Mouse (Mus musculus) C2C12 (cell line): ENCODE measurements around the gene Bckdhb. TPM values are rescaled to one million over a fixed set of nuclear protein-coding genes. Genes with fewer than 3 reads are reported as not detected.
"Not testable (repeated sequence)": the region's sequence is repeated elsewhere in the genome, so short reads cannot be mapped to it uniquely, and the experiment has no call there.

ENCODE experiments used
- H3K27me3 ChIP-seq: one replicate; pipeline ENCODE4 v1.6.1; 2011; ENCODE audit not compliant: control insufficient read depth, insufficient read depth, insufficient read length
- H3K36me3 ChIP-seq: one replicate; pipeline ENCODE4 v1.6.1; 2011; ENCODE audit not compliant: control insufficient read depth, insufficient read depth
- H3K4me3 ChIP-seq: one replicate; pipeline ENCODE4 v1.5.1; 2011; ENCODE audit warnings: mild to moderate bottlenecking, control low read depth; ENCODE audit not compliant: poor library complexity, insufficient read depth, severe bottlenecking
- H3K79me2 ChIP-seq: one replicate; pipeline ENCODE4 v1.6.1; 2011; ENCODE audit not compliant: control insufficient read depth, insufficient read depth
- H3K79me3 ChIP-seq: one replicate; pipeline ENCODE4 v1.6.1; 2011; ENCODE audit warnings: low read depth, control low read depth
- H3ac ChIP-seq: one replicate; pipeline ENCODE3; 2011; ENCODE audit warnings: low read depth; ENCODE audit not compliant: control insufficient read depth, insufficient read length
- CEBPB ChIP-seq: IDR thresholded peaks from one replicate; pipeline ENCODE4 v1.6.1; 2011; ENCODE audit warnings: low read depth, mild to moderate bottlenecking, control low read depth, moderate library complexity
- CTCF ChIP-seq: IDR thresholded peaks from one replicate; pipeline ENCODE4 v1.5.1; 2011; ENCODE audit not compliant: control insufficient read depth, insufficient read depth, insufficient read length
- FOSL1 ChIP-seq: IDR thresholded peaks from one replicate; pipeline ENCODE4 v1.8.0; 2011; ENCODE audit warnings: mild to moderate bottlenecking, low read length; ENCODE audit not compliant: poor library complexity, insufficient read depth, severe bottlenecking
- MAX ChIP-seq: IDR thresholded peaks from one replicate; pipeline ENCODE4 v1.6.1; 2011; ENCODE audit warnings: mild to moderate bottlenecking, control low read depth
- MYOD1 ChIP-seq: IDR thresholded peaks from one replicate; pipeline ENCODE4 v1.6.1; 2011; ENCODE audit warnings: low read depth; ENCODE audit not compliant: control insufficient read depth, insufficient read length
- MYOG ChIP-seq: IDR thresholded peaks from one replicate; pipeline ENCODE4 v1.6.1; 2011; ENCODE audit not compliant: control insufficient read depth, insufficient read length; ENCODE audit errors: extremely low read depth
- USF1 ChIP-seq: IDR thresholded peaks from one replicate; pipeline ENCODE4 v1.6.1; 2011; ENCODE audit warnings: low read depth, mild to moderate bottlenecking, control low read depth, moderate library complexity
- polyA plus RNA-seq: library from polyadenylated mRNA; unstranded; fragments of >200 nt; fragmentation: generic; extraction: Trizol; gene quantifications from one replicate; pipeline ENCODE4 v1.2.1, GENCODE M21; 2012; ENCODE audit warnings: missing spikeins

The Bckdhb gene
- polyA plus RNA-seq, 1 experiment, result 1.8 TPM

DNA sequence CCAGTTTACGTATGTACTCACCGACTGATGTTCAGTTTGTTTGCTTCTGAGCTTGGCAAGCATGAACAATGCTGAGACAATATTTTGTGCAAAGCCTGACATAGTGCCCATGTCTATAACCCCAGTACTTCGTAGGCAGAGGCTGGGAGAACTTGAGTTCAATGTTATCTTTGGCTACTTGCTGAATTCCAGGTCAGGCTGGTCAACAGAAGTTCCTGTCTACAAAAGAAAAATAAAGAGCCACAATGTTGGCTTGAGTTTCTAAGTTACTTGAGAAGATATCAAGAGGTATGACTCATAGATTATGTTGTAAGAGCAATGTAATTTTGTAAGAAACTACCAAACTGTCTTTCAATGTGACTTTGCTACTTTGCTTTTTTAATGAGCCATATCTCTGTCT lies 2.9 kb upstream of the Bckdhb start:
- Histone ChIP-seq H3ac (no peak overlapping the region), H3K79me2 (no peaks in the 10 kb centered on the region), H3K4me3 (no peak overlapping the region), H3K36me3 (no peaks in the 10 kb centered on the region), H3K27me3 (no peaks in the 10 kb centered on the region), H3K79me3 (no peaks in the 10 kb centered on the region)
- TF ChIP-seq MYOG (no peak), CEBPB (peak; percentile 33)

DNA sequence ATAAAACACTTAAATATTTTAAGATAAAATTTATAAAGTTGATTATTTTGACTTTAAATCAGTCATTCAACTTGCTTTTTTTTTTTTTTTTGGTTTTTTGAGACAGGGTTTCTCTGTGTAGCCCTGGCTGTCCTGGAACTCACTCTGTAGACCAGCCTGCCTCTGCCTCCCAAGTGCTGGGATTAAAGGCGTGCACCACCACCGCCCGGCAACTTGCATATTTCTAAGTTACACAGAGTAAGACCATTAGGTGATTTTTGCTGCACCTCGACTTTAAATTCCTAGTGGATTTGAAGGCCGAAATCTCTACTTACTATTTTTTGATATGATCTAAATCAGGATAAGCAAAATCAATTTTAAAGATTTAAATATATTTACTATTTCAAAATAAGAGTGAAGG lies 589 bp upstream of the Bckdhb start:
- H3K4me3 ChIP-seq, result no peak overlapping the region
- TF ChIP-seq FOSL1 (no peak), MYOG (no peak), USF1 (no peak), CTCF (no peak), MAX (no peak), CEBPB (no peak), MYOD1 (no peak)
- H3K27me3 ChIP-seq, result no peaks in the 10 kb centered on the region
- no peaks in the 10 kb centered on the region for H3K36me3 ChIP-seq
- H3ac ChIP-seq, result no peak overlapping the region
- H3K79me3 ChIP-seq, result no peaks in the 10 kb centered on the region
- no peaks in the 10 kb centered on the region for H3K79me2 ChIP-seq

DNA sequence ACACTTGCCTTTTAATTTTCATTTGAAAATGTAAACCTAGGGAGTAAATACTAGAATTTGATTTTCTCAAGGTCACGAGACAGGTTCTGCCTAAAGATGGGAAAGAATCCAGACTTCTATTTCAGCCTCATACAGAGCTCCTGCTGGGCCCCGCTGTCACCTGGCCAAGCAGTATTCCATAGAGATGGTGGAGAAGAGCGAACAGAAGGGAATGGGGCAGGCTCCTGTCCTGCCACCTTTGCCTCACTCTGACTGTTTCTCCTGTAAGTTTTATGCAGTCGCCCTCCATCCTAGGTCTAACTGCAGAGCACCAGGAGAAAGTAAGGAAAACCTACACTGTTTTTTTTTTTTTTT lies 720 bp downstream of the Bckdhb start:
- H3K27me3 ChIP-seq, result no peaks in the 10 kb centered on the region
- no peaks in the 10 kb centered on the region for H3K79me2 ChIP-seq
- H3ac ChIP-seq, result no peak overlapping the region
- H3K4me3 ChIP-seq, result no peak overlapping the region
- no peaks in the 10 kb centered on the region for H3K79me3 ChIP-seq
- no peak for TF ChIP-seq MYOG
- no peak for TF ChIP-seq FOSL1
- TF ChIP-seq CTCF, result no peak
- no peak for TF ChIP-seq MAX
- TF ChIP-seq USF1, result no peak
- no peak for TF ChIP-seq MYOD1
- TF ChIP-seq CEBPB, result no peak
- no peaks in the 10 kb centered on the region for H3K36me3 ChIP-seq

DNA sequence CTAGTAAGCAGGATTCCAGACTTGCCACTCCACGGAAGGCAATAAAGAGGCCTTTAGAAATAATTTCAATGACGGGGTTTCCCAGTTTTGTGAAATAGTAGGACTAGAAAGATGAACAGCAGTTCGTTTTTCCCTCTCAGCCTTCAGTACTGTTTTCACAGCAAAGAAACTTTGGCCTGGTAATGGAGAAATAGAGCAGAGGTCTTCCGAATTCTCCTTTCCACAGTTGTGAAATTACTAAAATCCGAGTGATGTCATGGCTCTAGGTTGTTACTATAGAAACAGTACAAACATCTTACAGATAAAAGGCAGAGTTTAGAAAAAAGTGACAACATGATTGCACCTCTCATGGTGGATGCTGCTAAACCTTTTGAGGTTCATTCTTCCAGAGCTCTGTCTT lies 1.4 kb downstream of the Bckdhb start:
- Histone ChIP-seq H3ac (no peak overlapping the region), H3K79me3 (no peaks in the 10 kb centered on the region), H3K36me3 (no peaks in the 10 kb centered on the region), H3K79me2 (no peaks in the 10 kb centered on the region), H3K27me3 (no peaks in the 10 kb centered on the region), H3K4me3 (no peak overlapping the region)
- no peak for TF ChIP-seq MYOD1
- no peak for TF ChIP-seq USF1
- TF ChIP-seq MYOG, result no peak
- no peak for TF ChIP-seq MAX
- TF ChIP-seq CEBPB, result no peak
- no peak for TF ChIP-seq CTCF
- TF ChIP-seq FOSL1, result no peak

DNA sequence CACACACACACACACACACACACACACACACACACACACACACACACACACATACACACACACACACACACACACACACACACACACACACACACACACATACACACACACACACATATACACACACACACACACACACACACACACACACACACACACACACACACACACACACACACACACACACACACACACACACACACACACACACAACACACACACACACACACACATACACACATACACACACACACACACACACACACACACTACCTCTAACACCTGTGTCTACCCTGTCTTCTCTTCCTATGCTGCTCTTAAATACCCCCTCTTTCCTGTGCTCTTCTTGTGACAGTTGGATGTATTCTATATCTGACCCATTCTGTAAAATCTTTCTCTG lies 14.6 kb downstream of the Bckdhb start:
- H3K79me3 ChIP-seq, H3K4me3 ChIP-seq, H3K79me2 ChIP-seq, H3K27me3 ChIP-seq, H3K36me3 ChIP-seq, H3ac ChIP-seq: not testable (repeated sequence)

DNA sequence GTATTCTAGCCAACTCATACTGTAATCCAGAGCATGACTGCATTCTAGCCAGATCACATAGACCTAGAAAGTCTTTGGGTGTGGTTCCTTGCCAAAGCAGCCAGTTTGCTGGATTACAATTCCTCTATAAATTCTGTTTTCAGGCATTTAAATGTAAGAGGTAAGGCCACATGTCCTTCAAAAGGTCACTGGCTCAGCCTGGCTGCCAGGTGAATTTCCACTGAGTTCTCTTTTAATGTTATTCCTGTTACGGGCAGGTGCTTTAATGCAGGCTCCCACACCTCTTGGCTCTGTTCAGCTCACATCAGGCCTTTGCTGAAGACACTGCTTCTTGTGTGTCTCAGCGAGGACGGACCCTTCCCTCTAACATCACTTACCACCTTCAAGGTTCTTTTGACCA lies 15.1 kb downstream of the Bckdhb start:
- Histone ChIP-seq H3K79me3 (no peaks in the 10 kb centered on the region), H3K27me3 (no peaks in the 10 kb centered on the region), H3K4me3 (no peak overlapping the region), H3ac (no peak overlapping the region), H3K36me3 (no peaks in the 10 kb centered on the region), H3K79me2 (no peaks in the 10 kb centered on the region)
- TF ChIP-seq MYOD1 (no peak), USF1 (no peak), MAX (no peak), MYOG (no peak)

DNA sequence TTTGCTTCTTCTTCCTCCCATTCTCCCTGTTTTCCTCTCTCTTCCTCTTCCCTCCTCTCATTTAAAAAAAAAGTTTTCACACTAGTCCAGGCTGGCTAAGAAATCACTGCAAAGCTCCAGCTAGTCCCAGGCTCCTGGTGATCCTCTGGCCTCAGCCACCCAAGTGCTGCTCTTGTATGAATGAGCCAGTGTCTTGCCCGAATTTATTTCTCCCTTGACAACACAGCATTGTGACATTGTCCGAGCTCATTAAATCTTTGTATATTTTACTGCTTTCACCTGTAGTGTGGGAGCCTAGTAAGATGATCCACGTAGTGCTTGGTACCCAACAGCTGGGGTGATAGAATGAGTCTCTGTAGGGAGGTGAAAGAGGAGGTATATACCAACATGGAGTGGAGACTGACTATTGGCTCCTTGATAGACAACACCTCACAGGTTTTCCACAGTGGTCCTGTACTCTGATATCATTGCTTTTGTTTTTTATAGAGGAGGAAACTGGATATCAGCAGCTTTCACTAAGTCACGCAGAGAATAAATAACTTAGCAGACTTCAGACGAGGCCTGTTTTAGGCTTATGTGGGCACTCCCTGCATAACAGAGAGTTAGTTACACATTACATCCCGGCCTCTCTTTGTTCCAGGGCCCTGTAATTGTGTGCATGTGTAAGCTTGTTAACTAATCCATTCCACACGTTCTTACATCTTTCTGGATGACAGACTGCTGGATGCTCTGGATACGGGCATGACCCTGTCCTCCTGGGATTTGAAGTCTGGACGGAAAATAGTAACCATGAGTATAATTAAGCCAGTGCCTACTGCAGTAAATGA lies 15.8 kb downstream of the Bckdhb start:
- Histone ChIP-seq H3K4me3 (no peak overlapping the region), H3K36me3 (no peaks in the 10 kb centered on the region)
- TF ChIP-seq MYOG (no peak), USF1 (no peak), MYOD1 (no peak), MAX (no peak)

More for the DNA sequence above, 15.8 kb downstream of the Bckdhb start:
- no peaks in the 10 kb centered on the region for H3K79me3 ChIP-seq
- H3K27me3 ChIP-seq, result no peaks in the 10 kb centered on the region
- no peaks in the 10 kb centered on the region for H3K79me2 ChIP-seq
- no peak overlapping the region for H3ac ChIP-seq
